Mouse (Mus musculus) testis, adult 2 months (tissue): ENCODE measurements at regions not wholly inside any gene's neighbourhood (a gene's known extent, or its start where the extent isn't known, plus 50 kb on each side); places are given as distances from the start of the nearest gene placed in this dataset.

Source experiments
- CTCF ChIP-seq: fragments of 200-500 bp; IDR thresholded peaks from 2 replicates; pipeline ENCODE4 v1.5.1; 2012; ENCODE audit warnings: low read depth, mild to moderate bottlenecking, inconsistent platforms, low read length, moderate library complexity; ENCODE audit not compliant: control insufficient read depth, insufficient read depth, insufficient replicate concordance
- POLR2A ChIP-seq: fragments of 200-500 bp; IDR thresholded peaks from 2 replicates; pipeline ENCODE4 v1.6.1; 2012; ENCODE audit warnings: low read depth, mild to moderate bottlenecking, inconsistent platforms, low read length, moderate library complexity; ENCODE audit not compliant: control insufficient read depth

GRCm38 (mm10) chr13:71138745-71139312, 297.2 kb upstream of the Adamts16 start:
- TF ChIP-seq CTCF (no peak), POLR2A (no peak)
